Mouse (Mus musculus): ENCODE data around the gene Neurl1b. TPM values are rescaled to one million over a fixed set of nuclear protein-coding genes. Genes with fewer than 3 reads are reported as not detected.

The Neurl1b gene
- total and polyA plus RNA-seq, 3 experiments = under 0.01 TPM; not detected in 2

DNA sequence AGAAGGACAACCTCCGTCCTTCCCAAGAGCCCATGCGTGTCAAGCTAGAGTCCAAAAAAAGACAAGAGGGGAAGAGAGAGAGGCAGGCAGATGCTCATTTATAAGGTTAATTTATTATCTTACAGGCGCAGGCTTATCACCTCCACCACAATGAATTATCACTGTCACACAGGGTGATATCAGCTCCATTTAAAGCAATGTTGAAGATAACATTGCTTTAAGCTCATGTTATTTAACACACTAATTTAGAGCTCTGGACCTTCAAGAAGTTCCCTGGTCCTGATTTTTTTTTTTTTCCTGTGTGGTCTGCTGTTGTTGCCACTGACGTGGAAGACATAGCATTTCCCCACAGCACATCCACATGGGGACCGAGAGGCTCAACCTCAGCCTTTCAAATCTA, 1.7 kb upstream of the Neurl1b start:
- DNase-seq (ENCODE audit: low spot score) (no peak), ATAC-seq (ENCODE audit: extremely low read depth, insufficient number of reproducible peaks, low FRiP score, poor library complexity, severe bottlenecking) (0 out of 2 replicates have a peak, but pooled peaks have one; percentile 22)
- H3K36me3 ChIP-seq (replicated peaks) = no peaks in the 10 kb centered on the region
- H3K4me1 ChIP-seq (ENCODE audit: insufficient read depth, low read depth, low read length) = peaks cover 14% of the 10 kb centered on the region
- peaks cover 13% of the 10 kb centered on the region for H3K9me3 ChIP-seq (replicated peaks)
- H3K4me3 ChIP-seq (ENCODE audit: low read depth, low read length) = no peak overlapping the region
- TF ChIP-seq POLR2AphosphoS5 (IDR thresholded peaks at IDR 0.05; ENCODE audit: insufficient replicate concordance, low read depth, low read length) (no peak), CTCF (IDR thresholded peaks at IDR 0.05; ENCODE audit: low read depth, low read length) (no peak), TAL1 (conservative IDR thresholded peaks at IDR 0.05; ENCODE audit: low read depth, low read length) (peak; percentile 60)
- peaks cover 55% of the 10 kb centered on the region for H3K27me3 ChIP-seq (ENCODE audit: insufficient read depth, low read length)

DNA sequence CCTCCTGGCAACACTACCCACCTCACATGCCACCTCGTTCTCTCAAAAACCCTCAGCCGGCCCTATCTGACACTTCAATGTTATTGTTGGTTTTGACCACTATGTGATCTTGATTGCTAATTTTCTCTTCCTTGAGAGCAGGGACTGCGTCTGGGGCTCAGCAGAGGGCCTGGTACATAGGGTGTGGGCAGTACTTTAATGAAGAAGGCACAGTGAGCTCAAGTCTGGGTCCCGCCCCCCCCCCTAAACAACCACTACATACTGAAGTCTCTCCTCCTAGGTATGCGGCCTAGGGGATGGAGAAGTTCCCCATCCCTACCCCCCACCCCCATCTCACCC, 476 bp upstream of the Neurl1b start:
- Histone ChIP-seq H3K9me3 (replicated peaks) (peaks cover 13% of the 10 kb centered on the region), H3K4me3 (ENCODE audit: low read depth, low read length) (no peak overlapping the region), H3K4me1 (ENCODE audit: insufficient read depth, low read depth, low read length) (peaks cover 14% of the 10 kb centered on the region), H3K36me3 (replicated peaks) (no peaks in the 10 kb centered on the region), H3K27me3 (ENCODE audit: insufficient read depth, low read length) (peaks cover 55% of the 10 kb centered on the region)
- TF ChIP-seq TAL1 (conservative IDR thresholded peaks at IDR 0.05; ENCODE audit: low read depth, low read length) (no peak), GATA2 (IDR thresholded peaks at IDR 0.05; ENCODE audit: borderline replicate concordance, low read depth, low read length) (no peak), GATA1 (IDR thresholded peaks at IDR 0.05; ENCODE audit: borderline replicate concordance, low read length) (no peak), CTCF (IDR thresholded peaks at IDR 0.05; ENCODE audit: low read depth, low read length) (no peak), POLR2AphosphoS5 (IDR thresholded peaks at IDR 0.05; ENCODE audit: insufficient replicate concordance, low read depth, low read length) (no peak)
- ATAC-seq (ENCODE audit: extremely low read depth, insufficient number of reproducible peaks, low FRiP score, poor library complexity, severe bottlenecking) (no peak), DNase-seq (ENCODE audit: low spot score) (no peak)

- no peak overlapping the region for H3K4me3 ChIP-seq (ENCODE audit: low read depth, low read length)
- no peaks in the 10 kb centered on the region for H3K36me3 ChIP-seq (replicated peaks)
- ATAC-seq (ENCODE audit: extremely low read depth, insufficient number of reproducible peaks, low FRiP score, poor library complexity, severe bottlenecking) = no peak
- TF ChIP-seq CTCF (IDR thresholded peaks at IDR 0.05; ENCODE audit: low read depth, low read length) (no peak), TAL1 (conservative IDR thresholded peaks at IDR 0.05; ENCODE audit: low read depth, low read length) (no peak), POLR2AphosphoS5 (IDR thresholded peaks at IDR 0.05; ENCODE audit: insufficient replicate concordance, low read depth, low read length) (no peak), GATA1 (IDR thresholded peaks at IDR 0.05; ENCODE audit: borderline replicate concordance, low read length) (no peak), GATA2 (IDR thresholded peaks at IDR 0.05; ENCODE audit: borderline replicate concordance, low read depth, low read length) (no peak)
- DNase-seq (ENCODE audit: low spot score) = no peak
- H3K27me3 ChIP-seq (ENCODE audit: insufficient read depth, low read length) = peaks cover 58% of the 10 kb centered on the region
- peaks cover 13% of the 10 kb centered on the region for H3K9me3 ChIP-seq (replicated peaks)
- peaks cover 14% of the 10 kb centered on the region for H3K4me1 ChIP-seq (ENCODE audit: insufficient read depth, low read depth, low read length)
Observed at GRCm38 (mm10) chr17:26415355-26415865, 781 bp downstream of the Neurl1b start.

- Histone ChIP-seq H3K4me3 (ENCODE audit: low read depth, low read length) (no peak overlapping the region), H3K27me3 (ENCODE audit: insufficient read depth, low read length) (peaks cover 58% of the 10 kb centered on the region), H3K9me3 (replicated peaks) (peaks cover 13% of the 10 kb centered on the region), H3K4me1 (ENCODE audit: insufficient read depth, low read depth, low read length) (peaks cover 14% of the 10 kb centered on the region), H3K36me3 (replicated peaks) (no peaks in the 10 kb centered on the region)
- ATAC-seq (ENCODE audit: extremely low read depth, insufficient number of reproducible peaks, low FRiP score, poor library complexity, severe bottlenecking) (no peak), DNase-seq (ENCODE audit: low spot score) (no peak)
- TF ChIP-seq POLR2AphosphoS5 (IDR thresholded peaks at IDR 0.05; ENCODE audit: insufficient replicate concordance, low read depth, low read length) (no peak), GATA1 (IDR thresholded peaks at IDR 0.05; ENCODE audit: borderline replicate concordance, low read length) (no peak), GATA2 (IDR thresholded peaks at IDR 0.05; ENCODE audit: borderline replicate concordance, low read depth, low read length) (no peak)
Observed at GRCm38 (mm10) chr17:26416141-26416540, 1.5 kb downstream of the Neurl1b start.

- no peaks in the 10 kb centered on the region for H3K36me3 ChIP-seq (replicated peaks)
- H3K9me3 ChIP-seq (replicated peaks) = peaks cover 13% of the 10 kb centered on the region
- ATAC-seq (ENCODE audit: extremely low read depth, insufficient number of reproducible peaks, low FRiP score, poor library complexity, severe bottlenecking) (no peak), DNase-seq (ENCODE audit: low spot score) (no peak)
- peaks cover 56% of the 10 kb centered on the region for H3K27me3 ChIP-seq (ENCODE audit: insufficient read depth, low read length)
- H3K4me1 ChIP-seq (ENCODE audit: insufficient read depth, low read depth, low read length) = peaks cover 8% of the 10 kb centered on the region; the same call in 1 of the 2 replicates
- TF ChIP-seq TAL1 (conservative IDR thresholded peaks at IDR 0.05; ENCODE audit: low read depth, low read length) = no peak
- TF ChIP-seq POLR2AphosphoS5 (IDR thresholded peaks at IDR 0.05; ENCODE audit: insufficient replicate concordance, low read depth, low read length) = no peak
- TF ChIP-seq GATA1 (IDR thresholded peaks at IDR 0.05; ENCODE audit: borderline replicate concordance, low read length) = no peak
- no peak for TF ChIP-seq GATA2 (IDR thresholded peaks at IDR 0.05; ENCODE audit: borderline replicate concordance, low read depth, low read length)
- TF ChIP-seq CTCF (IDR thresholded peaks at IDR 0.05; ENCODE audit: low read depth, low read length) = no peak
- no peak overlapping the region for H3K4me3 ChIP-seq (ENCODE audit: low read depth, low read length)
Observed at GRCm38 (mm10) chr17:26417770-26418421, 3.3 kb downstream of the Neurl1b start.

GRCm38 (mm10) chr17:26420491-26421247, 6.0 kb downstream of the Neurl1b start:
- Histone ChIP-seq H3K36me3 (replicated peaks) (no peaks in the 10 kb centered on the region), H3K4me1 (ENCODE audit: insufficient read depth, low read depth, low read length) (peaks cover 14% of the 10 kb centered on the region), H3K9me3 (replicated peaks) (no peaks in the 10 kb centered on the region), H3K4me3 (ENCODE audit: low read depth, low read length) (no peak overlapping the region), H3K27me3 (ENCODE audit: insufficient read depth, low read length) (peaks cover 70% of the 10 kb centered on the region)
- DNase-seq (ENCODE audit: low spot score) (no peak), ATAC-seq (ENCODE audit: extremely low read depth, insufficient number of reproducible peaks, low FRiP score, poor library complexity, severe bottlenecking) (no peak)
- TF ChIP-seq TAL1 (conservative IDR thresholded peaks at IDR 0.05; ENCODE audit: low read depth, low read length) (no peak), CTCF (IDR thresholded peaks at IDR 0.05; ENCODE audit: low read depth, low read length) (no peak), GATA1 (IDR thresholded peaks at IDR 0.05; ENCODE audit: borderline replicate concordance, low read length) (no peak), POLR2AphosphoS5 (IDR thresholded peaks at IDR 0.05; ENCODE audit: insufficient replicate concordance, low read depth, low read length) (no peak), GATA2 (IDR thresholded peaks at IDR 0.05; ENCODE audit: borderline replicate concordance, low read depth, low read length) (no peak)
